Mouse (Mus musculus): Measurements from ENCODE around the gene Fcrl5. TPM values are rescaled to one million over a fixed set of nuclear protein-coding genes. Genes with fewer than 3 reads are reported as not detected.

Gene Fcrl5
- total and polyA plus RNA-seq, 2 experiments from 2014 or later = not detected

DNA sequence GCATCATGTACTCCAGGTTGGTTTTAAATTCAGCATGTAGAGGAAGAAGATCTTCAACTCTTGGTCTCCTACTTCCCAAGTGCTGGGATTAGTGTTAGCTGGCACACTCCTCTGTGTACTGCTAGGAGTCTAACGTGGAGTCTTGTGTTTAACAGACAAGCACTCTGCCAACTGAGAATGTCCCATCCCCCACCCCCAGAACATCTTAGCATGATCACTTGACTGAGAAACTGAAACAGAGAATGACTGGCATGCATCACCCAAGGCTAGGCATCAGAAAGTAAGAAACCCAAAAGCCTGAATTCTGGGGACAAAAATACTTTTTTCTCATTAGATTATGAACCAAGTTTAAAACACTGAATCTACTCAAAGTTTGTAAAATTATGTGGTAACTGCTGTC is 86.3 kb downstream of the Fcrl5 start:
- no peak overlapping the region for H3K4me2 ChIP-seq (ENCODE audit: low read depth, low read length, poor library complexity, severe bottlenecking)
- H3K36me3 ChIP-seq (ENCODE audit: insufficient read depth, low read length) = no peaks in the 10 kb centered on the region
- no peak for TF ChIP-seq CTCF (IDR thresholded peaks at IDR 0.05)
- no peaks in the 10 kb centered on the region for H3K4me1 ChIP-seq (ENCODE audit: insufficient read depth, low read length)
- no peak for DNase-seq (ENCODE audit: low spot score)
- no peaks in the 10 kb centered on the region for H3K9me3 ChIP-seq (ENCODE audit: low read length)
- ATAC-seq (ENCODE audit: low FRiP score) = no peak
- H3K9ac ChIP-seq (replicated peaks; ENCODE audit: low read length, poor library complexity, severe bottlenecking) = no peak overlapping the region
- H3K27me3 ChIP-seq (ENCODE audit: insufficient read depth, low read length) = no peaks in the 10 kb centered on the region
- no peak overlapping the region for H3K27ac ChIP-seq (ENCODE audit: low read depth, low read length)
- H3K4me3 ChIP-seq (ENCODE audit: low read depth, low read length) = no peak overlapping the region
- WGBS = 47% methylated on average over 1 of the region's 1 CpGs

DNA sequence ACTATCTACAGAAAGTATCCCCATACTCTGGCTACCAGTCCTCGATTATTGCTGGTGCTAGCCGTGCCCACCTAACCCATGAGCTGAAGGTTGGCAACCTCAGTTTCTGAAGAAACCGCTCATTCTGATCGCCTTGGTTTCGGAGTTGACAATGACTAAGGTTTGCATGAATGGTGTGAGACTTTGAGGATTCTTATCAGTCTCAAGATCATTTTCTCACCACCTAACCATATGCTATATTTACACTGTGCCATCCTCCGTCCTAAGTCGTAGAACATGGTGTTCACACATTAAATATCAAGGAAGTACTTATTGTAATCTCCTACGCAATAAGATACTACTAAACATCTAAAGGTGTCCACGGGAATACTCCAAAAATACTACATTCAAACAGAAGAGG is 88.1 kb downstream of the Fcrl5 start:
- no peak for ATAC-seq (ENCODE audit: low FRiP score)

DNA sequence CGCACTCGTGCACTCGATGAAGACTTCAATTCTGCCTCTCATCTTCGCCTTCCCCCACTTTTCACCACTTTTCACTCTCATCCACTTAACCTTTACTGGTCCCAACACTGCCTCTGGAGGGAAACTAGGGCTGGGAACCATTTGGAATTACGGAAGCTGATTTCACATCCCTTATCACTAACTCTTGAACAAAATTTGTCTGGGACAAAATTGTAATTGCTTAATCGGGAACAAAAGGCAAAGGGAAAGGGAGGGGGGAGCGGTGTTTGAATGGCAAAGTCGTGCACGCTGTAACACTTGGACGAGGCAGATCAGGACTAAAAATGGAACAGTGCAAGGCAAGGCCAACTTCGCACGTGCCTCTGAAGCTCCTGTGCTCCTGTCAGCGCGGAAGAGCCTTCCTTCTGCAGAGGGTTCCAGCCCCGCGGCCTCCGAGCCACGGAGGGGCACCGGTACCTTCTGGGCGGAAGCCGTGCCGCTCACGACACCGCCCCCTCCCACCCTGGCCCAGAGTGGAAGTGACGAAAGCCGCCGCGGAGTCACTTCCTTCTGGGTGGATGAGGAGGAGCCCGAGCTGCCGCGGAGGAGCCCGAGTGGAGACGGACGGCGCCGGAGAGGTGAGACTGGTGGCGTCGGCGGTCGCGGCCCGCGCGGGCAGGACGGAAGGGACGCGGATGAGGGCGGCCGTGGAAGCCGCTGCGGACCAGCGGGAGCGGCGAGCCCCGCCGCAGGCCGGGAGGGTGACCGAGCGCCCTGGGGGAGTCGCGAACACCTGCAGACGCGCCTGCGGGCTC is 89.7 kb downstream of the Fcrl5 start, which contains the start of gene Etv3:
Etv3 (plus strand) TSS at position 365 of the 794 bp plus-strand sequence.
- Histone ChIP-seq H3K4me3 (ENCODE audit: low read depth, low read length) (peak within 1 kb of the TSS; percentile 86), H3K27me3 (ENCODE audit: insufficient read depth, low read length) (no peaks in the 10 kb centered on the region), H3K9ac (replicated peaks; ENCODE audit: low read length, poor library complexity, severe bottlenecking) (peak within 1 kb of the TSS; percentile 100), H3K27ac (ENCODE audit: low read depth, low read length) (peak within 1 kb of the TSS; percentile 80), H3K9me3 (ENCODE audit: low read length) (no peaks in the 10 kb centered on the region), H3K4me2 (ENCODE audit: low read depth, low read length, poor library complexity, severe bottlenecking) (peak within 1 kb of the TSS; percentile 69), H3K36me3 (ENCODE audit: insufficient read depth, low read length) (peaks cover 22% of the 10 kb centered on the region), H3K4me1 (ENCODE audit: insufficient read depth, low read length) (no peaks in the 10 kb centered on the region)
- peak; percentile 45; the same call in 1 of the 2 replicates for TF ChIP-seq CTCF (IDR thresholded peaks at IDR 0.05)
- WGBS = 5% methylated on average over 58 of the region's 64 CpGs
- peak; percentile 94 for DNase-seq (ENCODE audit: low spot score)
- peak; percentile 98 for ATAC-seq (ENCODE audit: low FRiP score)

More for the DNA sequence above, 88.1 kb downstream of the Fcrl5 start:
- no peak overlapping the region for H3K27ac ChIP-seq (ENCODE audit: low read depth, low read length)
- no peaks in the 10 kb centered on the region for H3K27me3 ChIP-seq (ENCODE audit: insufficient read depth, low read length)
- no peak overlapping the region for H3K4me3 ChIP-seq (ENCODE audit: low read depth, low read length)
- no peak for TF ChIP-seq CTCF (IDR thresholded peaks at IDR 0.05)
- DNase-seq (ENCODE audit: low spot score) = no peak
- H3K36me3 ChIP-seq (ENCODE audit: insufficient read depth, low read length) = peaks cover 7% of the 10 kb centered on the region
- H3K9me3 ChIP-seq (ENCODE audit: low read length) = no peaks in the 10 kb centered on the region
- H3K9ac ChIP-seq (replicated peaks; ENCODE audit: low read length, poor library complexity, severe bottlenecking) = no peak overlapping the region
- H3K4me2 ChIP-seq (ENCODE audit: low read depth, low read length, poor library complexity, severe bottlenecking) = no peak overlapping the region
- WGBS = 92% methylated on average over 9 of the region's 9 CpGs
- H3K4me1 ChIP-seq (ENCODE audit: insufficient read depth, low read length) = no peaks in the 10 kb centered on the region

DNA sequence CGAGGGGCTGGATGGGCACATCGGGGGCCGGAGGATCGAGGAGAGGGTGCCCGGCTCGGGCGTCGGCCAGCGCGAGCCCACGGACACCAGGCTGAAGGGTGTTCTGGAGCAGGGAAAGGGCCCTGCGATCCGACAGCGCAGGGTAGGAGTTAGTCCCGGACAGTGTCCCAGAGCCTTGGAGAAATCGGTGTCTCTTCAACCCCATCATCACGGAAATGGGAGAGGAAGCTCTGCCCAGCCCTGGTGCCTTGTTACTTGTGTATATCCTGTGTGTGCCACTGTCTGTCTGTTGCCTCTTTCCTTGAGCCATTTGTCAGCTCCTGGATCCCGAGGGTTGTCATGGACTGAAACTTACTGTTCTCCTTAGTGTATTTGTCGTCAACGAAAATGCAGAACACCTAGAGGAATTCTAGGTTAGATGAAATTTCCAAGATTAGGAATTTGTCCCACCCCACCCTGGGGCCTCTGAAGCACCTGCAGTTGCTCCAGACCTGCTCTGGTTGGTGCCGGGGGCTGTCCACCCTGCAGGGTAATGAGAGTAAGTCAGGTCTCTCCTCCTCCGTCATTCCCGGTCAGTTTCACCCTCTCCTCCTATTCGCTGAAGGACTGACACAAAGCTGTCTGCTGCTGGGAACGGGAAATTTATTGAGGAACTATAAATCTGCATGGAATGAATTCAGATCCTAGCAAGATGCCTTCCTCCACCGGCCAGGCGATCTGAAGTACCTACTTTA is 90.4 kb downstream of the Fcrl5 start:
- Histone ChIP-seq H3K4me3 (ENCODE audit: low read depth, low read length) (peak overlapping the region; percentile 86), H3K9me3 (ENCODE audit: low read length) (no peaks in the 10 kb centered on the region), H3K27ac (ENCODE audit: low read depth, low read length) (peak overlapping the region; percentile 80), H3K4me1 (ENCODE audit: insufficient read depth, low read length) (no peaks in the 10 kb centered on the region), H3K27me3 (ENCODE audit: insufficient read depth, low read length) (no peaks in the 10 kb centered on the region), H3K36me3 (ENCODE audit: insufficient read depth, low read length) (peaks cover 28% of the 10 kb centered on the region), H3K4me2 (ENCODE audit: low read depth, low read length, poor library complexity, severe bottlenecking) (peak overlapping the region; percentile 69), H3K9ac (replicated peaks; ENCODE audit: low read length, poor library complexity, severe bottlenecking) (peak overlapping the region; percentile 100)
- DNase-seq (ENCODE audit: low spot score) (no peak), ATAC-seq (ENCODE audit: low FRiP score) (peak; percentile 69)
- 7% methylated on average over 27 of the region's 27 CpGs for WGBS
- TF ChIP-seq CTCF (IDR thresholded peaks at IDR 0.05) = no peak

DNA sequence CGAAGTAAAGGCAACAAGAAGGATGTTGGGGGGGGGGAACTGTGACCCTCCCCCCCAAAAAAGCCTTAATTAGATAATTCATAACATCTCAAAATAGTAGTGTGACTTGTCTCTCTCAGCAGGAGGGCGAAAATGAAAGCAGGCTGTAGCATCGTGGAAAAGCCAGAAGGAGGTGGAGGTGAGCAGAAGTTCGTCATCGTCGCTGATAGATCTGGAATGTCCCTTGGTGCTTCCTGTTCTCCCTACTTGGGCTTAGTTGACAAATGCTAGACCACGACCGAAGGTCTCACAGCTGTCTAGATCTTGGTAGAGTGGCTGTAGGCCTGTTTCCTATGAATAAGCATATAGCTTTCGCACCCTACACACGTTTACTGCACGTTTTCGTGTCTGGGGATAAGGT is 91.6 kb downstream of the Fcrl5 start:
- no peak for TF ChIP-seq CTCF (IDR thresholded peaks at IDR 0.05)
- DNase-seq (ENCODE audit: low spot score) (no peak), ATAC-seq (ENCODE audit: low FRiP score) (no peak)
- Histone ChIP-seq H3K4me1 (ENCODE audit: insufficient read depth, low read length) (no peaks in the 10 kb centered on the region), H3K9me3 (ENCODE audit: low read length) (no peaks in the 10 kb centered on the region), H3K9ac (replicated peaks; ENCODE audit: low read length, poor library complexity, severe bottlenecking) (no peak overlapping the region), H3K4me3 (ENCODE audit: low read depth, low read length) (no peak overlapping the region), H3K27ac (ENCODE audit: low read depth, low read length) (no peak overlapping the region), H3K27me3 (ENCODE audit: insufficient read depth, low read length) (no peaks in the 10 kb centered on the region), H3K4me2 (ENCODE audit: low read depth, low read length, poor library complexity, severe bottlenecking) (no peak overlapping the region), H3K36me3 (ENCODE audit: insufficient read depth, low read length) (peaks cover 30% of the 10 kb centered on the region)
- 89% methylated on average over 12 of the region's 12 CpGs for WGBS

DNA sequence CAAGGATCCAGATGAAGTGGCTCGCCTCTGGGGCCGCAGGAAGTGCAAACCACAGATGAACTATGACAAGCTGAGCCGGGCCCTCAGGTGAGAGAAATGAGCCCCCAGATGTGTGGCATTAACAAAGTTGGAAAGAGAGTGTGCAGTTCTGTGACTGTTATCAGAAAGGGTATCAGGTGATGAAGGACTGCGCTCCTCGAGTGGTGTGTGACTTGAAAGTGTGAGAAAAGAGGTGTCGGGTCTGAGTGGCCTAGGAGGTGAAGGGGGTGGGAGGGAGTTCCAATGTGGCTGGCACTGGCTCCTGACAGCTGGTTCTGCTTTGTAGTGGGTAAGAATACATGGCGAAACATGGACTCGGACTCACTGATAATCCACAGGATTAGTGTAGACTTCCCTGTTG is 92.4 kb downstream of the Fcrl5 start:
- Histone ChIP-seq H3K4me1 (ENCODE audit: insufficient read depth, low read length) (no peaks in the 10 kb centered on the region), H3K4me2 (ENCODE audit: low read depth, low read length, poor library complexity, severe bottlenecking) (no peak overlapping the region), H3K9me3 (ENCODE audit: low read length) (no peaks in the 10 kb centered on the region), H3K9ac (replicated peaks; ENCODE audit: low read length, poor library complexity, severe bottlenecking) (no peak overlapping the region), H3K27me3 (ENCODE audit: insufficient read depth, low read length) (no peaks in the 10 kb centered on the region), H3K4me3 (ENCODE audit: low read depth, low read length) (no peak overlapping the region), H3K27ac (ENCODE audit: low read depth, low read length) (no peak overlapping the region), H3K36me3 (ENCODE audit: insufficient read depth, low read length) (peaks cover 33% of the 10 kb centered on the region)
- ATAC-seq (ENCODE audit: low FRiP score) = no peak
- TF ChIP-seq CTCF (IDR thresholded peaks at IDR 0.05) = no peak
- 96% methylated on average over 8 of the region's 8 CpGs for whole genome bisulfite sequencing
- no peak for DNase-seq (ENCODE audit: low spot score)
